Mouse (Mus musculus): ENCODE results near the gene C2cd3.
"Not testable (repeated sequence)": the region's sequence is repeated elsewhere in the genome, so short reads cannot be mapped to it uniquely, and the experiment has no call there.

C2cd3 gene

DNA sequence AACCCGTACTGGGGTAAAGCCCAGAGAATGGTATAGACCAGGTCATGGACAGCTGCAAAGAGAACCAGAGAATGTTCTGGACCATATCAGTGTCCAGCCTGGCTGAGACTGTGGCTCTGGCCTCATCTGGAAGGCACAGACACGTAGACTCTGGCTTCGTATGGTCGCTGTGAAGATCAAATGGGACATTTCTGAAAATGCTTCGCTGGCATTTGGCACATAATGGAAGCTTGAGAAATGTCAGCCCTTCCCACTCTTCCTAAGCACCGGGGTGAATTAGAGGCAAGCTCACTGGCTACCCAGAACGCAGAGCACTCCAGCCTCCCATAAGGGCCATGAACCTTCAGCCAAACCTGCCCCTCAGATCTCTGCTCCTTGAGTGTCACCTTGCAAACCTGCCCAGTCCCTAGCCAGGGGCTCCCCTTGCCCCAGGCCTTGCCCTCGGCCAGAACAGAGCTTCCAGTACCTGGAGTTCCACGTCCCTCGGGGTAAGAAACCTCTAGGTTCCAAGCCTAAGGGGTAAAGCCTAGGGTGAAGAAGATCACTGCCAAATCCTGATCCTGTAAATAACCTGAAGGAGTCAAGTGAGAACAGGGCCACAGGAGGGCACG lies 98.9 kb downstream of the C2cd3 start:
- DNase-seq (ENCODE audit: low spot score in 2 of 2) = no peak

DNA sequence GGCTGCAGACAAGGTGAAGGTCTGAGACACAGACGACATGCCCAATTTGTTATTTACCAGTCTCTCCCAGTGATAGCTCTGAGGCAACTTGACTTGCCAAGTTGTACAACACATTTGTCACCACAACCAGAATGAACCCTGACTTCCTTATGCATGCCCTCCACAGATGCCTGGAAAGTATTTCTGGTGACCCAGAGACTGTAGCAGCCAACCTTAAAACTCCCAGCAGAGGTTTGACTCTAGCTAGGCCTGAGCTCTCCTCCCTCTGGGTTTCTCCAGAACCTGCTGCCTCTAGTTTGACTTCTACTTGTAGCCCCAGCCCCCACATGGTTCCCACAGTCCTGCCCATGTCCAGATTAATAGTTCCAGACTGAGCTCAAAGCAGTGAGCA lies 99.4 kb downstream of the C2cd3 start:
- no peak for DNase-seq (ENCODE audit: low spot score in 2 of 2)

DNA sequence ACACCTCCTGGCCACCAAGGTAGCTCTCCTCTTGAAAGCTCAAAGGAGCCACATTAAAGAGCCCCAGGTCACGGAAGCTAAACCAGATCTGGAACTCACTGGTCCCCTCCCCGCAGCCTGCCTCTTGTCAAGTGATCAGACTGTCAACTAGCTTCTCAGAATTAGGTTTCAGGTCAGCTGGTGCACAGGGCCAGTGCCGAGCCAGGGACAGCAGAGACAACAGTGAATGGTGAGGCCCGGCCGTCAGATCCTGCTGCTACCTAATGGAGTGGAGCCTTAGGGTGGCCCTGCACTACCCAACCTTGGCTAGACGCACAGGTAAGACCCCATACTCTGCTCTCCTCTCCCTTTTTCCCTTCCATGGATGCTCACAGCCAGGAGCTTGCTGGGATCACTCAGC lies 100.7 kb downstream of the C2cd3 start, which contains the start of gene Ucp3:
Ucp3 (plus strand) TSS at position 214 of the 400 bp plus-strand sequence.
- DNase-seq (ENCODE audit: low spot score in 2 of 2) = no peak

DNA sequence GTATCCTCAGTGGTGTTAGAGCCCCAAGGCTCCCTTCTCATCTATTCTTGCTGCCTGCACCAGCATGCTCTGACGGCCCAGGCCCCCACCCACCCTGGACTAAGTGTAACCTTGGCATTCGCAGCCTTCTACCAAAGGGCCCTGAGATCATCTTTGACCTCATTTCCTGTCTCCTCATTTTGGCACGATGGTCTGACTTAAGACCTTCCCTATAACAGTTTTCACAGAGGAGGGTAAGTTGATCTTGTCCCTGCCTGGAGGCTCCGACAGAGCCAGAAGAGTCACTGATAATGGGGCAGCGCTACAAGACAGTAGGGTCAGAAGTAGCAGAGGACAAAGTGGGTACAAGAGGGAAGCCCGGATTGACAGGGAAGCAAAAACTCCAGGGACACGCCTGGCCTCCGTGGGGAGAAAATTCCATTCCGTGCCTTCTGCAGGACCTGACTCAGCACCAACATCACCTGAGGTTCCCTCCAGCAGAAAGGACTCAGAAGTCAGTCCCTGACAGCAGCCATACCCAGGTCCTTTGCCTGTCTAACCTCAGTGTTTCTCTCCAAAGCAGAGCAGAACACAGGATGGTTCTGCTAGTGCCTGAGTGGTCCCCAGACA lies 101.9 kb downstream of the C2cd3 start:
- DNase-seq (ENCODE audit: low spot score in 2 of 2) = no peak

DNA sequence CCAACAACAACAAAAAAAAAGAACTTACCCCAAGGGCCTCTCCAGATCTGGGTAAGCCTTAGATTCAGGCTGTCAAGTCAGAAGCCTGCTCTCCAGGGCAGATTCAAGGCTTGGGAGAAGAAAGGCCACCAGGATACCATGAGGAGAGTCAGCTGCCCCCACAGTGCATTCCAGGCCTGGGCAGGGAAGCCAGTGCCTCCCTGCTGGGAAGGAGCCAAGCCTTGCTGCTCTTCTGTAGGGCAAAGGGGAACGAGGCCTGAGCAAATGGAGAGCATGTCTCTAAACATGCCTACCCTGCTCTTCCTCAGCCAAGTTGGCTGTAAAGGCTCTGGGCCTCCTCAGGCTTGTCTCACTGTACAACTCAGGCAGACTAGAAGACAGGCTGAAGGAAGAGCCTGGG lies 102.6 kb downstream of the C2cd3 start:
- no peak for DNase-seq (ENCODE audit: low spot score in 2 of 2)

DNA sequence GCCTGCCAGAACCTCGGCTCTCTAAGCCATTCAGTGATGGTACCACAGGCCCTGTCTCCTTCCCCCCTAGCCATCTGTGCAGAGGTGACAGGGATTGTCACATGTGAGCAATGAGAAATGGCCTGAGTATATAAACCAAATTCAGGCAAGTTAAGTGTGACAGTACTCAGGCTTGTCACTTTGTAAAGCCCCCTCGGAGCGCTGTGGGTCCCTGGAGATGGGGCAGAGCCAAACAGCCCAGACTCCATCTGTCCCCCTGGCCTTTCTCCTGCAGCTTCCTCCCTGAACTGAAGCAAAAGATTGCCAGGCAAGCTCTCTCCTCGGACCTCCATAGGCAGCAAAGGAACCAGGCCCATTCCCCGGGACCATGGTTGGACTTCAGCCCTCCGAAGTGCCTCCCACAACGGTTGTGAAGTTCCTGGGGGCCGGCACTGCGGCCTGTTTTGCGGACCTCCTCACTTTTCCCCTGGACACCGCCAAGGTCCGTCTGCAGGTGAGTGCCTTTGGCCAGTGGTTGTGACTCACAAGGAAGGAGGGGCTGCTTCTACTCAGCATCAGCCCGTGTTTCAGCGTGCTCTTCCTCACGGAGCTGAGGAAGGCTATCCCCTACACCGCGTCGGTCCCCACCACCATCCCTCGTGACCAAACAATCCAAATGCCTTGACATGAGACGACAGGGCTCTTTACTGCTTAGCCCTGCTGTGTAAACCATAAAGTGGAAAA lies 107.2 kb downstream of the C2cd3 start:
- no peak for DNase-seq (ENCODE audit: low spot score in 2 of 2)

DNA sequence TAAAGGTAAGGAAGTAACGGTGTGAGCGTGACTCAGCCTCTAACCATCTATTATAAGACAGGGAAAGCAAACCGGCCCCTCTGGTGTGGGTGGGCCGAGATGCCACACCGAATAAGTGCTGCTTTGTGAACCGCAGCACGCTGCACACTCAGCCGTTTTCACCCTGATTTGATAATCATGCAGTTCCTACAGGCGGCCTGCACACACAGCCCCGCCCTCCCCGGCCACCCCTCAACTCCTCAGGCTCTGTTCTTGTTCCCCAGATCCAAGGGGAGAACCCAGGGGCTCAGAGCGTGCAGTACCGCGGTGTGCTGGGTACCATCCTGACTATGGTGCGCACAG lies 107.8 kb downstream of the C2cd3 start:
- DNase-seq (ENCODE audit: low spot score in 2 of 2) = no peak

DNA sequence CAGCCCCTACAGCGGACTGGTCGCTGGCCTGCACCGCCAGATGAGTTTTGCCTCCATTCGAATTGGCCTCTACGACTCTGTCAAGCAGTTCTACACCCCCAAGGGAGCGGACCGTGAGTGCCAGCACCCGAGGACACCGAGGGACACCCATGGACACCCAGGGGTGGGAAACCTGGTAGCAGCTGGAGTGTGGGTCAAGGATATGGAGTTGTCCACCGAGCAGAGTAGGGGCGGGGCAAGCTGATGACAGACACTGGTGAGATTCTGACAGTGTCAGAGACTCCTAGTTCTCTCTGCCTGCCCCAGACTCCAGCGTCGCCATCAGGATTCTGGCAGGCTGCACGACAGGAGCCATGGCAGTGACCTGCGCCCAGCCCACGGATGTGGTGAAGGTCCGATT lies 108.1 kb downstream of the C2cd3 start:
- no peak for DNase-seq (ENCODE audit: low spot score in 2 of 2)

DNA sequence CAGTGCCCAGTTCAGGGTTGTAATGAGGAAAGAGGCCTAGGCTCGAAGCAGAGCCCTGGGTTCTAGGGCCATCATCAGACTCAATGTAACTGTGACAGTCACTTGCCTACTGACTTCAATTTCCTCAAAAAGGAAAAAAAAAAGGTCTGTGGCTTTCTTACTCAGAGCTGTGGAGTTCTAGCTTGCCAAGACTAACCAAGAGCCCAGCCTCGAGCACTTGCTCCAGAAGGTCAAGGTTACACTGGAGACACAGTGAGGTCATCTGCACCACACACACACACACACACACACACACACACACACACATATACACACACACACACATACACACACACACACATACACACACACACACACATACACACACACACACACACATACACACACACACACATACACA lies 110.0 kb downstream of the C2cd3 start:
- not testable (repeated sequence) for DNase-seq (ENCODE audit: low spot score in 2 of 2)

DNA sequence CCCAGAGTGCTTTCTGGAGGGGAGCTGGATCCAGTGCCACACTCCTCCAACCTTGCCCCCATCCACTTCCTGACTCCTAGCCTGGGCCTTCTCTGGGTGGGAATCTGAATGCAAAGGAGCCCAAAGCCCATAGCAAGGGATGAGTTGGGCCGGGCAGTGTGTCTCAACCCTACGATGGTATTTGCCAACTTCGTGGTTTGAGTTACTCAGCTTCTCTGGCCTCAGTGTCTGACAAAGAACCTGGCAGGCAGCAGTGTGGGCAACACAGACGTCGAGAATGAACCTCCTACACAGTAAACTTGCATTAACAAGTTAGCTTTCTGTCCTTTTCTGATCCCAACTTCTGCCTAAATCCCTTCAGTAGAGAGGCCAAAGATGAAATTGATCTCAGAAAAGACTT lies 112.5 kb downstream of the C2cd3 start:
- DNase-seq (ENCODE audit: low spot score in 2 of 2) = no peak

DNA sequence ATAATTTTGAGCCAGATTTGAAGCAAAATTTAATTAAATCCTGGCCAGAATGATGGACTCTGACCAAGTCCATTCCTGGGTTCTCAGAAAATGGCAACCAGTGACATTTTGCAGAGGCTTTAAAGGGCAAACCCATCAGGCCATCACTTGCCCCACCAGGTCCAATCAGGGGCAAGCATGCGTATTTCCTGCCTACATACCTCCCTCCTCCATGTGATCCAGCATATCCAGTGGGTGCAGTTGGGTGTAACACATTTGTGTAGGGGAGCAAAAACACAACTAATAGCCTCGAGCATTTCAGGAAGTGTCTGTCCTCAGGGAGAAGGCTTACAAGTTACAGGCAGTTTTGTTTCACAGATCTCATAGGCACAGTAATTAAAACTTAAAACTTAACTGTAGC lies 115.3 kb downstream of the C2cd3 start:
- DNase-seq (ENCODE audit: low spot score in 2 of 2) = no peak

DNA sequence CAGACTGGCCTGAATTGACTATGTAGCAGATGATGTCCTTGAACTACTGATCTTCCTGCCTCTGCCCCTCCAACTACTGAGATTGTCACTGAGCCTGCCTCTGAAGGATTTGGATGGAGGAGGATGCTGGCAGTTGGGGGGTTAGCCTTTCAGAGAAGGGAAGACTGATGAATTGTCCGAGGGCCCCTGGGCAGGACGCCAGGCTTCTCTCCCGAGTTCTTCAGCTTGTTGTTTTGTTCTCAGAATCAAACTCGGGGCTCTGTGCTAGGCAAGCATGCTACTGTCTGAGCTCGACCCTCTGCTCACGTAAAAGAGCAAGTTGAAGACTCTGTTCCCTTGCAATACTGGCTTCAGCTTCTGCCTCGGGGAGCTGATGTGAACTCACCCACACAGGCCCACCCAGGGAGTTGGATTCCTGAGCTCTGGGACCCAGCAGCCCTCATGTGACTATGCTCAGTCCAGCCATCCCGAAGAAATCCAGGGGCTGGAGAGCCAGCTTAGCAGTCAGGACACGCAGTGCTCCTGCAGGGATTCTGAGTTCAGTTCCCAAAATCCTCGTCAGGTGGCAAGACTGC lies 116.5 kb downstream of the C2cd3 start:
- DNase-seq (ENCODE audit: low spot score in 2 of 2) = peak; percentile 60 to 72

DNA sequence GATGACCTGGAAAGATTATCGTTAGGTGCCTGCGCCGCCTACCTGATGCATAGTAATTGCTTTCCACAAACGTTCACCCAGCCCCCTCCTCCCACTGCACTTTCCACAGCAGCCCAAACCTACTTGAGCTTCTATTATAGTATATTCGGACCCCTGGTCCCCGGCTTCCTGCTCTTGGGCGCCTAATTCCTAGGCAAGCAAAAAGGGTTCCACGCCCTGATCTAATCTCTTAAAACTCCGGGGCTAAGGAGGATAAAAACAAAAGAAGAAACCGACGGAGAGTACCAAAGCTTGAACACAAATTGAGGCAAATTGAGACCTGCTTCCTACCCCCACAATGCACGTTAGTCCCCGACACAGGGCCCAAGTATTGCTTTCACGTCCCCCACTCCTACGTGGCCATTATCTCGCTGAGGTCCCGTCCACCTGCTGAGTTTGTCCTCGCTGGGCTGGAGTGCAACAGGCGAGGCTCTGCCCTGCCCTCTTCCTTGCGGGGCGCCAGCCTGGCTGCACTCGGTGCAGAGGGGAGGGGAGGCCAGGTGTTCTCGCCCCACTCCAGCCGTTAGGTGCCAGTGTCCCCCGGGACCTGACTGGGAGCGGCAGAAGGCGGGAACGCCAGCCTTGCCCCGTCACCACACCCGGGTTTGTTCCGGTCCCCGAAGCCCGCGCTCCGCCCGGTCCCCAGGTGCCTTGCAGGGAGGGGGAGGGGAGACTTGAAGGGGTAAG lies 120.5 kb downstream of the C2cd3 start:
- DNase-seq (ENCODE audit: low spot score in 2 of 2) = no peak

DNA sequence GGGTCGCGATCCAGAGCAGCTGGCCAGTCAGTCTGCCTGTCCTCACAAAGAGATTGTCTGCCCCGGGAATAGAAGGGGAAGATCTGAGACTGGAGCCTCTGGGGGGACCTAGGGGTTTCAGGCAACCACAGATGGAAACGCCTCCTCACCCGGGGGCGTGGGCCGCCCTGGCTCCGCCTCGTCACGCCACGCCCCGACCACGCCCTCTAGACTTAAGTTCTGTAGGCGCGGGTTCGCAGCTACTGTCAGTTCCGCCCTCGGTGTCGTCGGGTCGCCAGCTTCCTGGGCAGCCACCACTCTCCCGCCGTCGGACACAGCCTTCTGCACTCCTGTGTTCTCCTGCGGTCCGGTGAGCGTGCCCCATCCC lies 121.1 kb downstream of the C2cd3 start, which contains the start of gene Ucp2:
Ucp2 (plus strand) TSS at position 221 of the 367 bp plus-strand sequence.
- DNase-seq (ENCODE audit: low spot score in 2 of 2) = peak; percentile 67 to 71

DNA sequence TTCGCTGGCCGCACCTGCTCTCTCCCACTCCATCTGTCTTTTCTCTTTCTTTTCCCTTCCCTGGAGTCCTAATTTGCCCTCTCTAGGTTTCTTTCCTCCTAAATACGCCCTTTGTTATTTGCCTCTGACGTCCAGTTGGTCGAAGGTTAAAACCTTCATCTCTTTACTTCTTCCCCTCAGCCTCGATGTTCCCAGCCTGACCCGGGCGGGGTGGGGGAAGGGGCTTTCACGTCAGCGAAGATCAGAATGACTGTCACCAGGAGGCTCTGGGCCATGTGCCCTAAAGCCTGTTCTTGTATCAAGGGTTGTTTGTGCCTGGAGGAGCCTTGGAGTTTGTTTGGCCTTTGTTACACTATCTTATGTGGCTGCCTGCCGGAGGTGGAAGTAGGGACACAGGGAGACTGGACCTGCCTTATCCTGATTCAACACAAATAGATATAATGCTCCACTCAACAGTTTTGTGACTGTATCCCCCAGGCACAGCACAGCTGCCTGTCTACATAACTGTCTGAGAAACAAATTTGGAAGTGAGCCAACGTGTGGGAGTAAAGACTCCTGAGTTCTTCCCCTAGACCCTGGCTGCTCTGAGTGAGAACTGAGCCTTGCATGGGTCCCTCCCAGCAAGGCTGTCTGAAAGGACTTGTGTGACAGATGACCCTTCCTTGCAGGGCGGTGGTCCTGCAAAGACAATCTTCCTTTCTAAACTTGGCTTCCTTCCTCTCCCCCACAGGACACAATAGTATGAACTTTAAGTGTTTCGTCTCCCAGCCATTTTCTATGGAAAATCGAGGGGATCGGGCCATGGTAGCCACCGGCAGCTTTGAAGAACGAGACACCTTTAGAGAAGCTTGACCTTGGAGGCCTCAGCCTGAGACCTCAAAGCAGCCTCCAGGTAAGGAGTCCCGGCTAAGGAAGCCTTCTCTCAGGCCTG lies 121.7 kb downstream of the C2cd3 start:
- DNase-seq (ENCODE audit: low spot score in 2 of 2) = peak in 1 of 2 experiments; percentile 71

DNA sequence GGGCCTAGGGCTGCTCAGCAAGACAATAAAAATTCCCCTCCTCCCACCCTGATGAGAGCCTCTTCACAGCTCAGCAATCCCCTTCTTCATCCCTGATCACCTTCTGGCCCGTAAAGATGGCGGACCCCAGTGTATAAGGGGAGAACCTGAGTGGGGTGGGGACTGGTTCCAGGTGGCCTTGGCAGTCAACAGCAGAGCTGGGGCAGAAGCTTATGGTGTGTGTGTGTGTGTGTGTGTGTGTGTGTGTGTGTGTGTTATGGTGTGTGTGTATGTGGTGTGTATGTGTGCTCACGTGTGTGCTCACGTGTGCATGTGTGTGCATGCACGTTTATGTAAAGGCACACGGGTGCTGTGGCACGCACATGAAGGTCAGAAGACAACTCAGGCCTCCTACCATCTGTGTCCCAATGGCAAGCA lies 122.4 kb downstream of the C2cd3 start:
- DNase-seq (ENCODE audit: low spot score in 2 of 2) = no peak

DNA sequence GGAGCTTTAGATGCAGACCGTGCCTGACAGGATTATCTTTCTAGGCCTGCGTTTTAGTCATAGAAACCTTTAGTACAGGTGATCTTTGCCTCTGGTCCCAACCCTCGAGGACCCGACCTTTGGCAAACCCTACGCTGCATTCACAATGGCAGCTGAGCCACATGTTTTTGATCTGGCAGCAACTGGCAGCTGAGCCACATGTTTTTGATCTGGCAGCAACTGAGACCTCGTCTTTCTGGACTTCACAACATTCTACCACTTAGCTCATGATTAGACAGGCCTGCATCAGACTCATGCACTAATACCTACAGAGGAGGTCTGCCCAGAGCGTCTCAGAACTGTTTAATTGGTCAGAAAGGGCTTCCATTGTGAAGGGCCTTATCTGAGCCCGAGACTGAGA lies 123.0 kb downstream of the C2cd3 start:
- DNase-seq (ENCODE audit: low spot score in 2 of 2) = no peak

DNA sequence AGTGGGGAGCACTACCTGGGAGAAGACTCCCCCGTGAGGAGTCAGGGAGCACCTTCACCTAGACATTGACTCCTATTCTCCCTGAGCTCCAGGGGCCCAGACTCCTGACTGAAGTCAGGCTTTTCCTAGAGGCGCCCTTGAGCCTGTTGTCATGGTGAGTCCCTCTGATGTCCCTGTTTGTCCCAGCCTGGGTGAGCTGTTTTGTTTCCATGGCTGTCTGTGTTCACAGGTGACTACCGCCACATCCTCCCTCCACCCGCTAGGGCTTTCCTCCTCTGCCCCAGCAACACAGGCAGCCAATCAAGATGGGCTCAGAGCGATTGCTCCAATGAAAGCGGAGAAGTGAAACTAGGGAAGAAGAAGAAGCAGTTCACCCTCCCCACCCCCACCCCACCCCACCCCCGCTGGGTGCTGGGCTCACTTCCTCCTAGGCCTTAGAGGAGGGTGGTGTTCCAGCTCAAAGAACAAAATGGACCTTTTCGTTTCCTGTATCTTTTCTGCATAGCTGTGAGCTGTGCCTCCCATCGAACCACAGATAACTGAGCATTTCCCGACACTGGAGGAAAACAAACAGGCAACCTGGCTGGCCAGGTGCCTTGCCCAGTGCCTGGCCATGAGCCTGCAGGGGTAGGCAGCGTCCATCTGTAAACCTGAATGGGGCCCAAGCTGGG lies 123.7 kb downstream of the C2cd3 start:
- peak; percentile 85 to 92 for DNase-seq (ENCODE audit: low spot score in 2 of 2)

DNA sequence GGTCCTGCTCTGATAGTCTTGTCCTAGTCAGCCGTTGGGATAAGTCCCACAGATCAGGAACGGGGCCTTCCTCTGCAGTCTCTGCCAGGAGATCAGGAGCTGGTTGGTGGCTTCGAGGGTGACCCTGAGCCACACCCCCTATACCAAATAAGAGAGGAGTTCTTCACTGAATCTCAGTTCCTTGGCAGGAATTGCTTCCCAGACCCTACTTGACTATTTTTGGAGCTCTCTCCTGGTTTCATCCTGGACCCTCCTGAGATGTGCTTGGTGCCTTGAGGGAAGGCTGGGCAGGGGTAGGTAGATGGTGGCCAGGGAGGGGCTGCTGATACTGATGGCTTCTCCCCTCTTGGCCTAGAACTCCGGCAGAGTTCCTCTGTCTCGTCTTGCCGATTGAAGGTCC lies 124.3 kb downstream of the C2cd3 start:
- no peak for DNase-seq (ENCODE audit: low spot score in 2 of 2)

DNA sequence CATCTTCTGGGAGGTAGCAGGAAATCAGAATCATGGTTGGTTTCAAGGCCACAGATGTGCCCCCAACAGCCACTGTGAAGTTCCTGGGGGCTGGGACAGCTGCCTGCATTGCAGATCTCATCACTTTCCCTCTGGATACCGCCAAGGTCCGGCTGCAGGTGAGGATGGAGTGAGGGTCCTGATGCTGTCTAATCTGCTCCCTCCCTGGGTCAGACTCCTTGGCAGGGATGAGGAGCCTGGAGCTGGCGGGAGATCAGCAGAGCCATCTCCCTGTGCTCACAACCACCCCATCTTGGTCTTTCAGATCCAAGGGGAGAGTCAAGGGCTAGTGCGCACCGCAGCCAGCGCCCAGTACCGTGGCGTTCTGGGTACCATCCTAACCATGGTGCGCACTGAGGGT lies 124.8 kb downstream of the C2cd3 start:
- no peak for DNase-seq (ENCODE audit: low spot score in 2 of 2)

DNA sequence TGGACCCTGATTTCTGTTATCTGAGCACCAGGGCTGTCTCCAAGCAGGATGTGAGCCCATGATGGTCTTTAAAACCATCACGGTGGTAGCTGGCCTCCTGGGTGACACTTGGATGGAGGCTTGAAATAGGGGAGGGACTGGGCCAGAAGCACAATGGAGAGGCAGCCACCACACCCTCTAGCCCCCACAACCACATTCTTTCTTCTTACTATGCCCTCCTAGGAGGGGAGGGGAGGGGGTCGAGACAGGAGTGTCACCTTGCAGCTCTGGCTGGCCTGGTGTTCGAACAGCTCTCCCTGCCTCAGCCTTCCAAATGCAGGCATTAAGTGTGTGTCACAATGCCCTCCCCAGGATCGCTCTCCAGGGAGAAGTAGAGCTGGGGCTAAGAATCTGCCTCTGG lies 125.4 kb downstream of the C2cd3 start:
- no peak for DNase-seq (ENCODE audit: low spot score in 2 of 2)
